Mouse (Mus musculus): ENCODE data around the gene Phf21a. TPM values are rescaled to one million over a fixed set of nuclear protein-coding genes. Genes with fewer than 3 reads are reported as not detected.

Gene Phf21a
- polyA plus RNA-seq, 1 experiment, result 52.8 TPM

GRCm38 (mm10) chr2:92185062-92185765 lies 92.3 kb downstream of the Phf21a start:
- Histone ChIP-seq H3K27ac (ENCODE audit: control insufficient read depth, insufficient read depth, low read depth, low read length, poor library complexity) (peak overlapping the region; percentile 99), H3K4me3 (replicated peaks; ENCODE audit: control insufficient read depth, low read depth, low read length) (peak overlapping the region; percentile 97), H3K4me1 (ENCODE audit: control insufficient read depth, insufficient read depth, low read length) (no peaks in the 10 kb centered on the region)
- WGBS, result under 1% methylated on average over 46 of the region's 47 CpGs
- no peak for TF ChIP-seq CTCF (IDR thresholded peaks at IDR 0.05; ENCODE audit: control insufficient read depth, insufficient read depth, low read length)
- TF ChIP-seq POLR2A (IDR thresholded peaks at IDR 0.05; ENCODE audit: borderline replicate concordance, control insufficient read depth, low read depth, low read length), result peak; percentile 37; the same call in 1 of the 2 replicates

- H3K4me1 ChIP-seq (ENCODE audit: control insufficient read depth, insufficient read depth, low read length), result no peaks in the 10 kb centered on the region
- peak overlapping the region; percentile 99 for H3K27ac ChIP-seq (ENCODE audit: control insufficient read depth, insufficient read depth, low read depth, low read length, poor library complexity)
- peak overlapping the region; percentile 97 for H3K4me3 ChIP-seq (replicated peaks; ENCODE audit: control insufficient read depth, low read depth, low read length)
- WGBS, result 14% methylated on average over 11 of the region's 11 CpGs
- TF ChIP-seq CTCF (IDR thresholded peaks at IDR 0.05; ENCODE audit: control insufficient read depth, insufficient read depth, low read length) (no peak), POLR2A (IDR thresholded peaks at IDR 0.05; ENCODE audit: borderline replicate concordance, control insufficient read depth, low read depth, low read length) (no peak)
Measured at GRCm38 (mm10) chr2:92185766-92186450, 93.0 kb downstream of the Phf21a start.

- Histone ChIP-seq H3K4me1 (ENCODE audit: control insufficient read depth, insufficient read depth, low read length) (no peaks in the 10 kb centered on the region), H3K4me3 (replicated peaks; ENCODE audit: control insufficient read depth, low read depth, low read length) (no peak overlapping the region), H3K27ac (ENCODE audit: control insufficient read depth, insufficient read depth, low read depth, low read length, poor library complexity) (no peak overlapping the region)
- TF ChIP-seq CTCF (IDR thresholded peaks at IDR 0.05; ENCODE audit: control insufficient read depth, insufficient read depth, low read length) (no peak), POLR2A (IDR thresholded peaks at IDR 0.05; ENCODE audit: borderline replicate concordance, control insufficient read depth, low read depth, low read length) (no peak)
- 73% methylated on average over 6 of the region's 6 CpGs for WGBS
Measured at GRCm38 (mm10) chr2:92187061-92187460, 94.1 kb downstream of the Phf21a start.

- Histone ChIP-seq H3K4me1 (ENCODE audit: control insufficient read depth, insufficient read depth, low read length) (no peaks in the 10 kb centered on the region), H3K27ac (ENCODE audit: control insufficient read depth, insufficient read depth, low read depth, low read length, poor library complexity) (no peak overlapping the region), H3K4me3 (replicated peaks; ENCODE audit: control insufficient read depth, low read depth, low read length) (no peak overlapping the region)
- TF ChIP-seq CTCF (IDR thresholded peaks at IDR 0.05; ENCODE audit: control insufficient read depth, insufficient read depth, low read length) (no peak), POLR2A (IDR thresholded peaks at IDR 0.05; ENCODE audit: borderline replicate concordance, control insufficient read depth, low read depth, low read length) (no peak)
- WGBS, result 29% methylated on average over 3 of the region's 3 CpGs
Measured at GRCm38 (mm10) chr2:92188744-92189143, 95.8 kb downstream of the Phf21a start.

GRCm38 (mm10) chr2:92190960-92191359 lies 98.0 kb downstream of the Phf21a start:
- H3K4me3 ChIP-seq (replicated peaks; ENCODE audit: control insufficient read depth, low read depth, low read length), result no peak overlapping the region
- 58% methylated on average over 5 of the region's 5 CpGs for WGBS
- H3K27ac ChIP-seq (ENCODE audit: control insufficient read depth, insufficient read depth, low read depth, low read length, poor library complexity), result no peak overlapping the region
- H3K4me1 ChIP-seq (ENCODE audit: control insufficient read depth, insufficient read depth, low read length), result no peaks in the 10 kb centered on the region
- no peak for TF ChIP-seq CTCF (IDR thresholded peaks at IDR 0.05; ENCODE audit: control insufficient read depth, insufficient read depth, low read length)
- TF ChIP-seq POLR2A (IDR thresholded peaks at IDR 0.05; ENCODE audit: borderline replicate concordance, control insufficient read depth, low read depth, low read length), result no peak

GRCm38 (mm10) chr2:92191826-92192581 lies 99.1 kb downstream of the Phf21a start:
- no peak for TF ChIP-seq CTCF (IDR thresholded peaks at IDR 0.05; ENCODE audit: control insufficient read depth, insufficient read depth, low read length)
- no peak for TF ChIP-seq POLR2A (IDR thresholded peaks at IDR 0.05; ENCODE audit: borderline replicate concordance, control insufficient read depth, low read depth, low read length)
- WGBS, result 44% methylated on average over 5 of the region's 5 CpGs
- Histone ChIP-seq H3K4me3 (replicated peaks; ENCODE audit: control insufficient read depth, low read depth, low read length) (no peak overlapping the region), H3K27ac (ENCODE audit: control insufficient read depth, insufficient read depth, low read depth, low read length, poor library complexity) (no peak overlapping the region), H3K4me1 (ENCODE audit: control insufficient read depth, insufficient read depth, low read length) (no peaks in the 10 kb centered on the region)

GRCm38 (mm10) chr2:92198126-92198525 lies 105.2 kb downstream of the Phf21a start:
- H3K27ac ChIP-seq (ENCODE audit: control insufficient read depth, insufficient read depth, low read depth, low read length, poor library complexity), result no peak overlapping the region
- WGBS, result 53% methylated on average over 6 of the region's 6 CpGs
- no peak for TF ChIP-seq POLR2A (IDR thresholded peaks at IDR 0.05; ENCODE audit: borderline replicate concordance, control insufficient read depth, low read depth, low read length)
- TF ChIP-seq CTCF (IDR thresholded peaks at IDR 0.05; ENCODE audit: control insufficient read depth, insufficient read depth, low read length), result no peak
- H3K4me3 ChIP-seq (replicated peaks; ENCODE audit: control insufficient read depth, low read depth, low read length), result no peak overlapping the region
- peaks cover 4% of the 10 kb centered on the region for H3K4me1 ChIP-seq (ENCODE audit: control insufficient read depth, insufficient read depth, low read length)

- Histone ChIP-seq H3K4me3 (replicated peaks; ENCODE audit: control insufficient read depth, low read depth, low read length) (no peak overlapping the region), H3K27ac (ENCODE audit: control insufficient read depth, insufficient read depth, low read depth, low read length, poor library complexity) (no peak overlapping the region), H3K4me1 (ENCODE audit: control insufficient read depth, insufficient read depth, low read length) (peaks cover 4% of the 10 kb centered on the region)
- 76% methylated on average over 7 of the region's 7 CpGs for WGBS
- TF ChIP-seq POLR2A (IDR thresholded peaks at IDR 0.05; ENCODE audit: borderline replicate concordance, control insufficient read depth, low read depth, low read length), result no peak
- no peak for TF ChIP-seq CTCF (IDR thresholded peaks at IDR 0.05; ENCODE audit: control insufficient read depth, insufficient read depth, low read length)
Measured at GRCm38 (mm10) chr2:92198747-92199146, 105.8 kb downstream of the Phf21a start.

Measured in bone marrow, adult 2 months (tissue).